Mouse (Mus musculus) layer of hippocampus, adult 18-20 months (tissue): Measurements from ENCODE around the gene Tep1. TPM values are rescaled to one million over a fixed set of nuclear protein-coding genes. Genes with fewer than 3 reads are reported as not detected.

Experiments used
- DNase-seq, 2 experiments: peaks; one replicate each; pipeline ENCODE4 v3.0.0; 2022; ENCODE audit warnings: low spot score in 2 of 2
- total RNA-seq, 2 experiments: library from RNA; stranded (reverse); gene quantifications; 2 replicates each; pipeline ENCODE4 v1.2.3; 2021

Gene Tep1
- total RNA-seq, 2 experiments from 2014 or later, result 2.9 to 3.6 TPM

- DNase-seq, result no peak
These were observed 73.9 kb downstream of the Tep1 start for GRCm38 (mm10) chr14:50796464-50796863.

- no peak for DNase-seq
These were observed 74.4 kb downstream of the Tep1 start for GRCm38 (mm10) chr14:50795965-50796364.

GRCm38 (mm10) chr14:50795261-50795935 is 75.0 kb downstream of the Tep1 start:
- no peak for DNase-seq

- DNase-seq, result no peak
These were observed 82.2 kb downstream of the Tep1 start for GRCm38 (mm10) chr14:50788157-50788556.

GRCm38 (mm10) chr14:50785251-50785637 is 85.1 kb downstream of the Tep1 start, which contains the start of gene Ttc5:
Gene Ttc5, minus strand, starts transcription at chr14:50785519.
- peak; percentile 83 to 95 for DNase-seq

- no peak for DNase-seq
These were observed 85.7 kb downstream of the Tep1 start for GRCm38 (mm10) chr14:50784391-50785250.

- DNase-seq, result no peak
These were observed 88.2 kb downstream of the Tep1 start for GRCm38 (mm10) chr14:50782166-50782565.

Other genes with a start within 250 kb of the Tep1 start
- not detected for gene Olfr745, start 231.2 kb downstream of the Tep1 start, total RNA-seq
- gene Olfr746, start 223.5 kb downstream of the Tep1 start, total RNA-seq, result not detected
- not detected for gene Olfr747, start 177.4 kb downstream of the Tep1 start, total RNA-seq
- gene Olfr748, start 163.2 kb downstream of the Tep1 start, total RNA-seq, result not detected
- not detected for gene Olfr749, start 125.5 kb downstream of the Tep1 start, total RNA-seq
- gene Ttc5, start 85.0 kb downstream of the Tep1 start, total RNA-seq, result 10 to 100 TPM; 58.9 to 62.2 TPM
- gene Ccnb1ip1, start 62.8 kb downstream of the Tep1 start, total RNA-seq, result not detected
- gene Parp2, start 62.7 kb downstream of the Tep1 start, total RNA-seq, result 10 to 100 TPM; 22.1 to 28.9 TPM
- 1 to 10 TPM; 3.7 to 5.9 TPM for gene Klhl33, start 26.9 kb upstream of the Tep1 start, total RNA-seq
- gene Osgep, start 54.3 kb upstream of the Tep1 start, total RNA-seq, result 10 to 100 TPM; 34.9 to 39.0 TPM
- 10 to 100 TPM; 62.8 to 65.7 TPM for gene Apex1, start 54.4 kb upstream of the Tep1 start, total RNA-seq
- 10 to 100 TPM; 86.4 to 96.1 TPM for gene Pip4p1, start 60.3 kb upstream of the Tep1 start, total RNA-seq
- 10 to 100 TPM; 13.1 to 18.3 TPM for gene Pnp, start 60.5 kb upstream of the Tep1 start, total RNA-seq
- gene Gm49342, start 74.0 kb upstream of the Tep1 start, total RNA-seq, result 1 to 10 TPM; 6.2 to 9.3 TPM
- gene Pnp2, start 85.4 kb upstream of the Tep1 start, total RNA-seq, result 1 to 10 TPM in 1 of 2 experiments, under 1 TPM in 1; 0.94 to 1.3 TPM
- gene Rnase10, start 137.2 kb upstream of the Tep1 start, total RNA-seq, result not detected
- gene Rnase9, start 171.3 kb upstream of the Tep1 start, total RNA-seq, result not detected
- not detected for gene Rnase11, start 179.6 kb upstream of the Tep1 start, total RNA-seq
- not detected for gene Rnase12, start 187.1 kb upstream of the Tep1 start, total RNA-seq
- gene Olfr750, start 203.9 kb upstream of the Tep1 start, total RNA-seq, result not detected
- 10 to 100 TPM; 15.1 to 16.7 TPM for gene Rnase4, start 220.5 kb upstream of the Tep1 start, total RNA-seq
- 1 to 10 TPM; 3.3 to 5.5 TPM for gene Ang, start 220.6 kb upstream of the Tep1 start, total RNA-seq
- gene Eddm3b, start 243.9 kb upstream of the Tep1 start, total RNA-seq, result not detected